Mouse (Mus musculus): ENCODE data around the gene Nudt2. TPM values are rescaled to one million over a fixed set of nuclear protein-coding genes. Genes with fewer than 3 reads are reported as not detected.
"Not testable (repeated sequence)": the region's sequence is repeated elsewhere in the genome, so short reads cannot be mapped to it uniquely, and the experiment has no call there.

Gene Nudt2
- 10 to 100 TPM; 29.4 to 32.6 (median 30.5) TPM for total RNA-seq (2022)

- peak; percentile 84 to 99 for DNase-seq (ENCODE audit: low spot score in 2 of 2)
These were observed at the start of gene Nudt2, which contains the start of gene Kif24 for GRCm38 (mm10) chr4:41464345-41465286. TSS of gene Nudt2 (plus strand) at chr4:41465151. TSS of gene Kif24 (minus strand) at chr4:41464887.

- no peak for DNase-seq (ENCODE audit: low spot score in 2 of 2)
These were observed 48.0 kb upstream of the Nudt2 start for GRCm38 (mm10) chr4:41416966-41417365.

DNA sequence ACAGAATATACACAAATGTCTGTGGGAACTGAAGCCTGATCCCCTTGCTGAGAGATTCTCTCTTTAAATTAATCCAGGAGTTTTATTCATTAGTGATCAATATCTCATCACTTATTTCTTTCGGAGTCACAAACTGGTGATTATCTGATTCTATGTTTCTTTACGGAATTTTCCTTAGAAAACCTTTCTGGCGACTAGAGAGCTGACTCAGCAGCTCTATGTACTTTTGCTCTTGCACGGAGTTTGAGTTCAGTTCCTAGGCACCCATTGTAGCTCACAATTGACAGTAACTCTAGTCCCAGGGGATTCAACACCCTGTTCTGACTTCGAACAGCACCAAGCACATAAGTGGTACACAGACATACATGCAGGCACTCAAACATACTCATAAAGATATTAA lies 26.0 kb upstream of the Nudt2 start:
- no peak for DNase-seq (ENCODE audit: low spot score in 2 of 2)

- no peak for DNase-seq (ENCODE audit: low spot score in 2 of 2)
These were observed 22.1 kb upstream of the Nudt2 start for GRCm38 (mm10) chr4:41442790-41443302.

GRCm38 (mm10) chr4:41447595-41447994 lies 17.4 kb upstream of the Nudt2 start:
- no peak for DNase-seq (ENCODE audit: low spot score in 2 of 2)

DNA sequence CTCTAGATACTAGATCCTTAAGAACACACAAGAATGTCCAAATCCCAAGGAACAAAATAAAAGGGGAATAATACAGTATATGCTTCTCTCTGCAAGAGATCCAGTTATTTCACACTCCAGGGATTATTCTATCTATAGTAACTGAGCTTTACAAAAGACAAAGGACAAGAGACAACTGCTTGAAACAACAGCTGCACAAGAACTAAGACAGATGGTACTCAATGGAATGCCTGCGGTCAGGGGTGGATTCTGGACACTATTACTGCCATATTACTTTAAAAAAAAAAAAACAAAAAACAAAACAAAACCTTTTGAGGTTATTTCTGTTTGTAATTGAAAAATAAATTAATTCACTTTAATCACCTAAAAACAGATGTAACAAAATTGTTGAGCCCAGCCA lies 4.3 kb upstream of the Nudt2 start:
- DNase-seq (ENCODE audit: low spot score in 2 of 2): no peak

DNA sequence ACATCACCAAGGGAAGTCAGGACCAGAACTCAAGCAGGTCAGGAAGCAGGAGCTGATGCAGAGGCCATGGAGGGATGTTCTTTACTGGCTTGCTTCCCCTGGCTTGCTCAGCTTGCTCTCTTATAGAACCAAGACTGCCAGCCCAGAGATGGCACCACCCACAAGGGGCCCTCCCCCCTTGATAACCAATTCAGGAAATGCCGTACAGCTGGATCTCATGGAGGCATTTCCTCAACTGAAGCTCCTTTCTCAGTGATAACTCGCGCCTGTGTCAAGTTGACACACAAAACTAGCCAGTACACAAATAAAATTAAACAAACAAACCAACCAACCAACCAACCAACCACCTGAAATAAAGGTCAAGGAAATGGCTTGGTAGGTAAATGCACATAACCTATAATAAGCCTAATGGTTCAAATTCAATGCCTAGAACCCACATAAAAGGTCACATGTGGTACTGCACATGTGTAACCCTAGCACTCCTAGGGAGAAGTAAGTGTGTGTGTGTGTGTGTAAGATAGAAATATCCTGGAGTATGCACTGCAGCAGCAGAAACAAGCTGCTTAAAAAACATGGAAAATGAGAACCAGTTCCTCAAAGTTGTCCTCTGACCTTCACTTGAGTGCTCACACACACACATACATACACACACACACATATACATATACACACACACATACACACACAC lies 1.8 kb upstream of the Nudt2 start:
- not testable (repeated sequence) for DNase-seq (ENCODE audit: low spot score in 2 of 2)

GRCm38 (mm10) chr4:41465287-41465665 lies 325 bp downstream of the Nudt2 start:
- DNase-seq (ENCODE audit: low spot score in 2 of 2): no peak

GRCm38 (mm10) chr4:41468396-41469080 lies 3.6 kb downstream of the Nudt2 start:
- DNase-seq (ENCODE audit: low spot score in 2 of 2): peak in 1 of 2 experiments; percentile 50

DNA sequence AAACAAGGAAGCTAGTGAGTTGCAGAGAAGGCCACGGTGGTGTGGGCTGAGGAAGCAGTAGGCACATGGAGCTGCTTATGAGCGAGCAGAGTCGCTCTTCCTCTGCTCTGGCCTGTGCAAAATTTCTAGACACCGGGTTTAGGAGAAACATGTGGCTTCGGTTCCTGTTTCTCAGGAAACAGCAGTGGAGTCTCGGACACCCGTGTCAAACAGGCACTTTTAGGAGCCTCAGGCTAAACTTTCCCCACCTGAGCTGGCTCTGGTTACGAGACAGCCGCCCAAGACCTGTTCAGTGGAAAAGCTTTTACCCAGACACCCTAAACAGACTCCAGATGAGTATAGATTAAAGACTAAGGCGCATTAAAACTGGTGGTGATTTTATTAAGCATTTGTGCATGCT lies 4.2 kb downstream of the Nudt2 start:
- no peak for DNase-seq (ENCODE audit: low spot score in 2 of 2)

DNA sequence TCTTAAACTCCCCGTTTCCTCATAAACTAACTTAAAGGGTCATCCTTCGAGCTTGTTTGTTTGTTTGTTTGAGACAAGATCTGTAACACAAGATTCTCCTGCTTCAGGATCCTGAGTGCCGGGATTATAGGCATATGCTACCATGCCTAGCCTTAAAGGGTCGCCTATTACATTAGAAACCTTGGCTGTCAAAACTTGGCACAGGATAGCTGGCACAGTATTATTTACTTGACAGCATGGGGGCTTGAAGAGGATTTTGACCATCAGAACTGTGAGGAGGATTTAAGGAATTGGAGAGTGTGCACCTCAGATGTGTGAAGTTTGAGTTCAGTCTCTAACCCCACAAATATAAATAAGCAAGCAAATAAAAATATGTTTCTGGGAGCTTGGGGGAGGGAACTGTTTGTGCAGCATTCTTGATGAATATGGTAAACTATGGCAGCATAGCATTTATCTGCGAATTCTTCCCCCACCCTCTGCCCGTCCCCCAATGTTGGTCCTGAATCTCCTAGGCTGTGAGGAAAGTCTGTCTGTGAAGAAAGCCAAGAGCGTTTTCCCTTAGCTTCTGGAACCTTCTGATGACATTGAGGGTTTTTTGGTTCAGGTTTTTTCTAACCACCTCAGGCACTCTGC lies 5.2 kb downstream of the Nudt2 start:
- DNase-seq (ENCODE audit: low spot score in 2 of 2): no peak

GRCm38 (mm10) chr4:41470684-41471383 lies 5.9 kb downstream of the Nudt2 start:
- peak in 1 of 2 experiments; percentile 62 for DNase-seq (ENCODE audit: low spot score in 2 of 2)

GRCm38 (mm10) chr4:41471384-41471689 lies 6.4 kb downstream of the Nudt2 start:
- DNase-seq (ENCODE audit: low spot score in 2 of 2): no peak

DNA sequence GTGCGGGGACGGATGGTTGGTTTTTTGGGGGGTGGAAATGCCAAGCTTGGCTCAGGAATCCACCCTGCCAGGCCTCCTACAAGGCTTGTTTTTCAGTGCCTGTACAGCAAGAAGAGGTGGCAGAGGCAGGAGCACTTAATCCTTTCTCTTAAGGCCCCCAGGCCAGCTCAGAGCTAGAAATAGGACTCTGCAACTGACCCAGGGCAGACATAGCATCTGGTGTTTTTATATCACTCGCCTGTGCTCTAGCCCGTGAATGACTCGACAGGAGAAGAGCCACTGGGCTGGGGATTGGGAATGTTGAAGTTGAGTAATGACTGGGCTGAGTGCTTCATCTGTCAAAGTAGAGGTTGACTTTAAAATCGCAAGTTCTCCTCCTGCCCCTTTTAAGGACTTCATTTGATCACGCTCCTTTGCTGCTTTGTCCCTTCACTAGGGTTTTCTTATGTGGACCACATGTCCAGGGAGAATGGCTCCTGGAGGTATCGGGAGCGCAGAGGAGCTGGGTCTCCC lies 12.8 kb downstream of the Nudt2 start:
- no peak for DNase-seq (ENCODE audit: low spot score in 2 of 2)

- DNase-seq (ENCODE audit: low spot score in 2 of 2): no peak
These were observed 14.0 kb downstream of the Nudt2 start for GRCm38 (mm10) chr4:41478751-41479455.

- no peak for DNase-seq (ENCODE audit: low spot score in 2 of 2)
These were observed 14.5 kb downstream of the Nudt2 start for GRCm38 (mm10) chr4:41479456-41479804.

DNA sequence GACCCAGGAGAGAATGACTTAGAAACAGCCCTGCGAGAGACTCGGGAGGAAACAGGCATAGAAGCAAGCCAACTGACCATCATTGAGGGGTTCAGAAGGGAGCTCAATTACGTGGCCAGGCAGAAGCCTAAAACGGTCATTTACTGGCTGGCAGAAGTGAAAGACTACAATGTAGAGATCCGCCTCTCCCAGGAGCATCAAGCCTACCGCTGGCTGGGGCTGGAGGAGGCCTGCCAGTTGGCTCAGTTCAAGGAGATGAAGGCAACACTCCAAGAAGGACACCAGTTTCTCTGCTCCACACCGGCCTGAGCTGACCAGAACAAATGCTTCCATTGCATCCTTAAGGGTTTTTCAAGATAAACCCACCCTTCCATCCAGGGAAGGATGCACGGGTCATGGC lies 15.3 kb downstream of the Nudt2 start:
- DNase-seq (ENCODE audit: low spot score in 2 of 2): no peak

GRCm38 (mm10) chr4:41481601-41482017 lies 16.7 kb downstream of the Nudt2 start:
- DNase-seq (ENCODE audit: low spot score in 2 of 2): no peak

DNA sequence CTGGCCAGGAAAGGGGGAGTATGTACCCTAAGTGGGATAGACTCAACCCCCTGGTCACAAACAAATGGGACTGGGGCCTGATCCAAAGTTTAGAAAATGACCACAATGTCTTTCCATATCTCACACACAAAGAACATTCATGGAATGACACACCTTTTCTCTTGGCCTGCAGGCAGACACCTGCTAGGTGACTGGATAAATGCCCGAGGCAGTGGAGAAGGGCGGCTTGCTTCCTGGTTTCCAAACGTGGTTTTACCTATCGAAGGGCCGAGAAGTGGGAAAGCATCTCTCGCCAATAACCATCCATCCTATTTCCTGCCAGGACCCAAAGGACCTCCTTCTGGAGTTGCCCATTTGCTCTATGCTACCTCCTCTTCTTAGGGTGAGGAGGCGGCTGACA lies 28.0 kb downstream of the Nudt2 start:
- no peak for DNase-seq (ENCODE audit: low spot score in 2 of 2)

Data from left cerebral cortex, adult 8-10 months (tissue).